In the genomic region with DNA sequence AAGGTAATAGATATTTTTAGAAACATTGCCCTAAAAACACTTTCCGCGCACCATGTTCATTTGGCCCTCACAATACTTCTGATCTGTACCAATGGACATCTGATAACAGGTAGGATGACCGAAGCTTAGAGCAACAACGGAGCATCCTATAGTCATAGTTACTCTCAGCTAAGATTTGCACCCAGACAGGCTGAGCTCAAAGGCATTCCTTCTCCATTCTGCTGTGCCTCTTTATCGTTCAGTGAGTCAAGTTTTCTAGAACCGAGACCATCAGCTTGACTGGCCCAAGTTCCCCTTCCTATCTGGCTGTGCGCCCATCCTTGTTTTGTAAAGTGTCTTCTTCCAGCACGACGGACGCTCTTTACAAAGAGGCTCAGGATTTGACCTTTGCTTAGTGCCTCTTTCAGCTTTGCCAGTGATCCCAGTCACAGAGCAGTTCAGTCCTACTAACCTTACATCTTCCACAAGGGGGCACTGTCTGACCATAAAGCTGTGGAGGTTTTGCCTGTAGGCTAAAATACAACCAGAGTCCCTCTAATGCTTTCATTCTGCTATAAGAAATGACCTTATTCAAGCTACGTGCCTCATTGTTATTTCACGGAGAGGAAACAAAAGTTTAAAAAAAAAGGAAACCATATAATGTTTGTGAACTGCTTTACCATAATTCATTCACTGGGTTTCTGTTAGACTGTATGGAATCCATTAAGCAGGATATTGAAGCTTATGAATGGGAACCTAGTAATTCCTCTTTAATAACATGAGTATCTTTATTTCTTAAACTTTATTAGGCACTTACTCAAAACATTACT, we compare ENCODE assay signal across 8 mouse cellular contexts. TPM values are rescaled to one million over a fixed set of nuclear protein-coding genes. Genes with fewer than 3 reads are reported as not detected.
DNase-seq lines count a peak whose midpoint lies in the region; ATAC-seq and TF ChIP-seq lines count a peak whose summit lies in the region.

No protein-coding gene starts in this region.

- no peaks in the 10 kb centered on the region for H3K4me1 ChIP-seq in heart, embryonic 12.5 days (replicated peaks)
- no peaks in the 10 kb centered on the region for H3K4me1 ChIP-seq in lung, embryonic 14.5 days (ENCODE audit: insufficient read depth)

- H3K4me2 ChIP-seq in heart, embryonic 12.5 days: no peak overlapping the region
- H3K4me2 ChIP-seq in lung, embryonic 14.5 days: no peak overlapping the region

- no peak overlapping the region for H3K27ac ChIP-seq in heart, embryonic 12.5 days (ENCODE audit: poor library complexity, severe bottlenecking)
- H3K27ac ChIP-seq in lung, embryonic 14.5 days (ENCODE audit: low read depth): no peak overlapping the region

- no peak overlapping the region for H3K4me3 ChIP-seq in heart, embryonic 12.5 days
- no peak overlapping the region for H3K4me3 ChIP-seq in lung, embryonic 14.5 days (ENCODE audit: low read depth, low read length)

- TF ChIP-seq CTCF in lung, embryonic 14.5 days (IDR thresholded peaks at IDR 0.05; ENCODE audit: low read depth): peak; percentile 88

- H3K9me3 ChIP-seq in heart, embryonic 12.5 days (replicated peaks): no peaks in the 10 kb centered on the region
- H3K9me3 ChIP-seq in lung, embryonic 14.5 days (ENCODE audit: low read depth, low read length): no peaks in the 10 kb centered on the region

- intact Hi-C loops in heart, postnatal 10 days (cut with DNase I): loop anchor here (1.0 to 2.0 kb wide), 2 partner anchors 937 to 1013 kb away; no protein-coding TSS in a partner anchor

- ATAC-seq in heart, embryonic 12.5 days (ENCODE audit: insufficient number of reproducible peaks, low FRiP score): no peak
- peak; percentile 78; the same call in 1 of the 2 replicates for ATAC-seq in lung, embryonic 14.5 days (ENCODE audit: insufficient read depth)

- no peak overlapping the region for H3K9ac ChIP-seq in heart, embryonic 12.5 days
- no peak overlapping the region for H3K9ac ChIP-seq in lung, embryonic 14.5 days

- peak; percentile 5 to 64 for DNase-seq in heart, adult 18-20 months
- peak; percentile 77 for DNase-seq in adrenal gland, postnatal 10 days
- DNase-seq in embryo, embryonic 11.5 days (ENCODE audit: low read depth, low spot score): peak; percentile 81
- peak; percentile 67 to 81 for DNase-seq in heart, postnatal 10 days
- peak; percentile 67 to 70 for DNase-seq in kidney, postnatal 4 days
- peak; percentile 93 for DNase-seq in lung, embryonic 14.5 days
- DNase-seq in retina, embryonic 14.5 days (ENCODE audit: low spot score): peak; percentile 92

- H3K27me3 ChIP-seq in heart, embryonic 12.5 days (replicated peaks): no peaks in the 10 kb centered on the region
- no peaks in the 10 kb centered on the region for H3K27me3 ChIP-seq in lung, embryonic 14.5 days (ENCODE audit: insufficient read depth, low read length)

- 51% methylated on average over 12 of the region's 12 CpGs for WGBS in heart, embryonic 12.5 days
- 48% methylated on average over 12 of the region's 12 CpGs for WGBS in lung, embryonic 14.5 days

- H3K36me3 ChIP-seq in heart, embryonic 12.5 days: no peaks in the 10 kb centered on the region
- no peaks in the 10 kb centered on the region for H3K36me3 ChIP-seq in lung, embryonic 14.5 days (ENCODE audit: insufficient read depth)

RNA-seq across cellular contexts. Expression of gene Veph1, which starts 35.2 kb away (rescaled TPM):
- not detected for total RNA-seq in heart, adult 18-20 months (2021)
- polyA plus RNA-seq in heart, embryonic 12.5 days (2016; fragmentation: Nextera tagmentation; extraction: Ambion mirVana): 0.75 and 1.2 TPM in 2 replicates
- under 1 TPM in 1 of 2 experiments, not detected in 1; 0.09 TPM for total RNA-seq in adrenal gland, postnatal 10 days (2021)
- total RNA-seq in heart, postnatal 10 days (2021): under 1 TPM; 0.35 to 0.36 TPM
- polyA plus RNA-seq in lung, embryonic 14.5 days (2014; fragmentation: Nextera tagmentation; extraction: Ambion mirVana): 3.7 and 4.2 TPM in 2 replicates

Comparison
In these comparisons a context has a peak if more than half of its experiments do, and no peak if none do; other contexts are left out.
1. DNase-seq: peak in every context shown above with its lines; median percentile 93 in lung, embryonic 14.5 days; 92 in retina, embryonic 14.5 days; 81 in embryo, embryonic 11.5 days; 77 in adrenal gland, postnatal 10 days; 74 in heart, postnatal 10 days; 68 in kidney, postnatal 4 days; 34 in heart, adult 18-20 months.